Comparison of ENCODE assay signal across 12 mouse cellular contexts in the genomic region with DNA sequence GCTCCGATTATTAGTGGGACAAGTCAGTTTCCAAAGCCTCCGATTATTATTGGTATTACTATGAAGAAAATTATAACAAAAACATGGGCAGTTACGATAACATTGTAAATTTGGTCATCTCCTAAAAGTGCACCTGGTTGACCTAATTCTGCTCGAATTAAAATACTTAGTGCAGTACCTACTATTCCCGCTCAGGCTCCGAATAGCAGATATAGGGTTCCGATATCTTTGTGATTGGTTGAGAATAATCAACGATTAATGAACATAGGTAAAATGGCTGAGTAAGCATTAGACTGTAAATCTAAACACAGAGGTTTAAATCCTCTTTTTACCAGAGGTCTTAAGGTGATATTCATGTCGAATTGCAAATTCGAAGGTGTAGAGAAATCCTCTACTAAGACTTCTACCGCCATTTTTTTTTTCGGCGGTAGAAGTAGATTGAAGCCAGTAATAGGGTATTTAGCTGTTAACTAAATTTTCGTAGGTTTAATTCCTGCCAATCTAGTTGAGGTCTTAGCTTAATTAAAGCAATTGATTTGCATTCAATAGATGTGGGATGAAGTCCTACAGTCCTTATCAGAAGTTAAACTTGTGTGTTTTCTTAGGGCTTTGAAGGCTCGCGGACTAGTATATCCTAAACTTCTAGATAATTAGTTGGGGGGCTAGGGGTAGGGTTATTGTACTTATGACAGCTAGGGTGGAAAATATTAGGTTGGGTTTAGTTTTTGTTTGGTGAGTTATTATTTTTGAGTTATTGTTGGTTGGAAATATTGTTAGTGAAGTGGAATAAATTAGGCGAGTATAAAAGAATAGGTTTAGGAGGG. TPM values are rescaled to one million over a fixed set of nuclear protein-coding genes. Genes with fewer than 3 reads are reported as not detected.
DNase-seq lines count a peak whose midpoint lies in the region; ATAC-seq lines count a peak whose summit lies in the region.
"Not testable (repeated sequence)": the region's sequence is repeated elsewhere in the genome, so short reads cannot be mapped to it uniquely, and the experiment has no call there.
"Had no signal": no experiment of that assay in that cellular context is flagged by ENCODE, and none has a peak within 500 bp of the region (broad histone marks: within the 10 kb centered on the region; RNA-seq: fewer than 3 reads in every experiment).

No protein-coding gene starts in this region.

- H3K4me3 ChIP-seq in embryonic facial prominence, embryonic 14.5 days (ENCODE audit: low read depth, low read length); hindbrain, embryonic 13.5 days; kidney, embryonic 16.5 days (ENCODE audit: low read length); liver, embryonic 16.5 days (ENCODE audit: low read depth, low read length); midbrain, embryonic 14.5 days (replicated peaks; ENCODE audit: low read depth, low read length); stomach, embryonic 15.5 days (replicated peaks): not testable (repeated sequence)

- H3K4me2 ChIP-seq in embryonic facial prominence, embryonic 14.5 days (ENCODE audit: low read depth, low read length); hindbrain, embryonic 13.5 days; kidney, embryonic 16.5 days (replicated peaks; ENCODE audit: low read depth, low read length); liver, embryonic 16.5 days (ENCODE audit: low read depth, low read length); midbrain, embryonic 14.5 days (ENCODE audit: low read length); stomach, embryonic 15.5 days: not testable (repeated sequence)

- ATAC-seq in CD4-positive, CD25-positive, alpha-beta regulatory T cell, adult 4 months: peak; percentile 67
- ATAC-seq in embryonic facial prominence, embryonic 14.5 days (ENCODE audit: low read depth): peak; percentile 89
- peak; percentile 69 for ATAC-seq in frontal cortex, adult (ENCODE audit: low TSS enrichment)
- ATAC-seq in hindbrain, embryonic 13.5 days (ENCODE audit: low FRiP score): peak; percentile 94
- ATAC-seq in kidney, embryonic 16.5 days (ENCODE audit: low FRiP score, low TSS enrichment): peak; percentile 94
- peak; percentile 74 for ATAC-seq in liver, embryonic 16.5 days (ENCODE audit: low read depth)
- ATAC-seq in midbrain, embryonic 14.5 days (ENCODE audit: low FRiP score, low TSS enrichment): peak; percentile 91
- peak; percentile 87 for ATAC-seq in stomach, embryonic 15.5 days (ENCODE audit: insufficient read depth, low FRiP score, low read depth)

- DNase-seq in embryonic facial prominence, embryonic 14.5 days (ENCODE audit: low spot score); midbrain, embryonic 14.5 days: not testable (repeated sequence)

- not testable (repeated sequence) for H3K27me3 ChIP-seq in embryonic facial prominence, embryonic 14.5 days (replicated peaks; ENCODE audit: control insufficient read depth, insufficient read depth, low read length); hindbrain, embryonic 13.5 days; kidney, embryonic 16.5 days (ENCODE audit: insufficient read depth, low read length); liver, embryonic 16.5 days (ENCODE audit: control insufficient read depth, insufficient read depth, low read depth, low read length); midbrain, embryonic 14.5 days (ENCODE audit: control insufficient read depth, insufficient read depth, low read length); stomach, embryonic 15.5 days (replicated peaks)

- 89% methylated on average over 16 of the region's 17 CpGs for WGBS in embryonic facial prominence, embryonic 14.5 days
- WGBS in hindbrain, embryonic 13.5 days: 91% methylated on average over 16 of the region's 17 CpGs
- 87% methylated on average over 16 of the region's 17 CpGs for WGBS in kidney, embryonic 16.5 days
- 73% methylated on average over 16 of the region's 17 CpGs for WGBS in liver, embryonic 16.5 days (ENCODE audit: insufficient replicate concordance)
- 89% methylated on average over 16 of the region's 17 CpGs for WGBS in midbrain, embryonic 14.5 days
- 84% methylated on average over 17 of the region's 17 CpGs for WGBS in stomach, embryonic 15.5 days

- not testable (repeated sequence) for H3K27ac ChIP-seq in embryonic facial prominence, embryonic 14.5 days (replicated peaks; ENCODE audit: low read depth, low read length); hindbrain, embryonic 13.5 days; kidney, embryonic 16.5 days (ENCODE audit: low read length); liver, embryonic 16.5 days (ENCODE audit: low read length); midbrain, embryonic 14.5 days (replicated peaks; ENCODE audit: low read depth, low read length); stomach, embryonic 15.5 days

- H3K9ac ChIP-seq in embryonic facial prominence, embryonic 14.5 days (ENCODE audit: low read depth, low read length); hindbrain, embryonic 13.5 days; kidney, embryonic 16.5 days (replicated peaks; ENCODE audit: low read length); liver, embryonic 16.5 days (ENCODE audit: low read depth, low read length); midbrain, embryonic 14.5 days (replicated peaks; ENCODE audit: low read length); stomach, embryonic 15.5 days: not testable (repeated sequence)

- H3K4me1 ChIP-seq in embryonic facial prominence, embryonic 14.5 days (ENCODE audit: control insufficient read depth, insufficient read depth, low read length); hindbrain, embryonic 13.5 days (replicated peaks); kidney, embryonic 16.5 days (ENCODE audit: insufficient read depth, low read length); liver, embryonic 16.5 days (ENCODE audit: control insufficient read depth, low read depth, low read length); midbrain, embryonic 14.5 days (ENCODE audit: control insufficient read depth, insufficient read depth, low read length); stomach, embryonic 15.5 days: not testable (repeated sequence)

- H3K9me3 ChIP-seq in embryonic facial prominence, embryonic 14.5 days (ENCODE audit: control insufficient read depth, low read length); hindbrain, embryonic 13.5 days; kidney, embryonic 16.5 days (ENCODE audit: low read length); liver, embryonic 16.5 days (replicated peaks; ENCODE audit: control insufficient read depth, low read length); midbrain, embryonic 14.5 days (ENCODE audit: control insufficient read depth, low read length); stomach, embryonic 15.5 days: not testable (repeated sequence)

- H3K36me3 ChIP-seq in embryonic facial prominence, embryonic 14.5 days (ENCODE audit: control insufficient read depth, insufficient read depth, low read length); hindbrain, embryonic 13.5 days; kidney, embryonic 16.5 days (ENCODE audit: insufficient read depth, low read length); liver, embryonic 16.5 days (ENCODE audit: control insufficient read depth, insufficient read depth); midbrain, embryonic 14.5 days (ENCODE audit: control insufficient read depth, insufficient read depth, low read length); stomach, embryonic 15.5 days: not testable (repeated sequence)

RNA-seq across cellular contexts. Expression of a gene that starts 32.4 kb away (rescaled TPM):
- polyA plus RNA-seq in CD4-positive, CD25-positive, alpha-beta regulatory T cell, adult 4 months (2017; shearing (Covaris generic)): not detected
- 0.22 and 0.68 TPM in 2 replicates for polyA plus RNA-seq in embryonic facial prominence, embryonic 14.5 days (2014; fragmentation: Nextera tagmentation; extraction: Ambion mirVana)
- 62.9 and 68.3 TPM in 2 replicates for polyA plus RNA-seq in hindbrain, embryonic 13.5 days (2015; fragmentation: Nextera tagmentation; extraction: Ambion mirVana)
- polyA plus RNA-seq in kidney, embryonic 16.5 days (2015; fragmentation: Nextera tagmentation; extraction: Ambion mirVana): not detected in 2 replicates
- polyA plus RNA-seq in liver, embryonic 16.5 days (2015; fragmentation: Nextera tagmentation; extraction: Ambion mirVana): not detected in 2 replicates
- 58.7 and 62.4 TPM in 2 replicates for polyA plus RNA-seq in midbrain, embryonic 14.5 days (2014; fragmentation: Nextera tagmentation; extraction: Ambion mirVana)
- 0.17 and 0.18 TPM in 2 replicates for polyA plus RNA-seq in stomach, embryonic 15.5 days (2015; fragmentation: Nextera tagmentation; extraction: Ambion mirVana)
- polyA plus RNA-seq: adrenal gland, adult 2 months; kidney, adult 2 months; spleen, adult 2 months; thymus, adult 2 months had no signal

Comparison
In these comparisons a context has a peak if more than half of its experiments do, and no peak if none do; other contexts are left out.
1. RNA of a gene that starts 32.4 kb away (polyA plus RNA-seq): 62.9 to 68.3 TPM in hindbrain, embryonic 13.5 days and 58.7 to 62.4 TPM in midbrain, embryonic 14.5 days; 0.22 to 0.68 TPM in embryonic facial prominence, embryonic 14.5 days, 0.17 to 0.18 TPM in stomach, embryonic 15.5 days, not detected in CD4-positive, CD25-positive, alpha-beta regulatory T cell, adult 4 months, not detected in kidney, embryonic 16.5 days and not detected in liver, embryonic 16.5 days; every median in the first group is over 10 times any median in the second.
2. Peak in every context shown above with its lines, with median percentiles within 50 percentile points of each other: ATAC-seq.